Mouse (Mus musculus) kidney, embryonic 16.5 days (tissue): ENCODE results near the gene Olfr769. TPM values are rescaled to one million over a fixed set of nuclear protein-coding genes. Genes with fewer than 3 reads are reported as not detected.
"Not testable (repeated sequence)": the region's sequence is repeated elsewhere in the genome, so short reads cannot be mapped to it uniquely, and the experiment has no call there.

Experiments used
- ATAC-seq: fragments of 200-750 bp; cut with Nextera tagmentation; 2 replicates; pipeline ENCODE4 v1.8.0; 2017; ENCODE audit warnings: moderate TSS enrichment; ENCODE audit not compliant: low FRiP score, low TSS enrichment
- H3K27ac ChIP-seq: fragments of 300-500 bp; sonication (generic); 2 replicates; pipeline ENCODE4 v1.5.1; 2014; ENCODE audit warnings: low read length
- H3K27me3 ChIP-seq: fragments of 300-500 bp; sonication (generic); 2 replicates; pipeline ENCODE4 v1.6.1; 2014; ENCODE audit warnings: low read length, control low read depth, mixed read lengths; ENCODE audit not compliant: insufficient read depth
- H3K36me3 ChIP-seq: fragments of 300-500 bp; sonication (generic); 2 replicates; pipeline ENCODE4 v1.6.1; 2014; ENCODE audit warnings: low read length, control low read depth, mixed read lengths; ENCODE audit not compliant: insufficient read depth
- H3K4me1 ChIP-seq: fragments of 300-500 bp; sonication (generic); 2 replicates; pipeline ENCODE4 v1.6.1; 2014; ENCODE audit warnings: low read length, control low read depth, mixed read lengths; ENCODE audit not compliant: insufficient read depth
- H3K4me2 ChIP-seq: fragments of 300-500 bp; sonication (generic); replicated peaks from 2 replicates; pipeline ENCODE4 v1.6.1; 2014; ENCODE audit warnings: low read depth, low read length
- H3K4me3 ChIP-seq: fragments of 300-500 bp; sonication (generic); 2 replicates; pipeline ENCODE4 v1.5.1; 2014; ENCODE audit warnings: mild to moderate bottlenecking, low read length
- H3K9ac ChIP-seq: fragments of 300-500 bp; sonication (generic); replicated peaks from 2 replicates; pipeline ENCODE4 v1.6.1; 2014; ENCODE audit warnings: low read length
- H3K9me3 ChIP-seq: fragments of 300-500 bp; sonication (generic); 2 replicates; pipeline ENCODE4 v1.6.1; 2016; ENCODE audit warnings: low read length, control low read depth
- WGBS: fragments of 180-500 bp; shearing (Covaris S2); extraction: QIAGEN DNeasy Blood & Tissue Kit; methylation state at CpG from one replicate; pipeline ENCODE4 v1.1.7; 2014; 5-methylcytosine and 5-hydroxymethylcytosine counted together
- polyA plus RNA-seq: library from polyadenylated mRNA; unstranded; fragments of >200 nt; fragmentation: Nextera tagmentation; extraction: Ambion mirVana; gene quantifications from 2 replicates; pipeline ENCODE4 v1.2.1, GENCODE M21; 2015

The Olfr769 gene
- polyA plus RNA-seq, result not detected in 2 replicates

GRCm38 (mm10) chr10:129117761-129118160, at the start of gene Olfr769:
Olfr769 (minus strand) TSS chr10:129117861.
- no peak within 1 kb of the TSS for H3K9ac ChIP-seq
- H3K27ac ChIP-seq, result no peak within 1 kb of the TSS
- H3K36me3 ChIP-seq, result no peaks in the 10 kb centered on the region
- ATAC-seq, result no peak
- H3K27me3 ChIP-seq, result no peaks in the 10 kb centered on the region
- H3K9me3 ChIP-seq, result no peaks in the 10 kb centered on the region
- no peak within 1 kb of the TSS for H3K4me2 ChIP-seq
- no peaks in the 10 kb centered on the region for H3K4me1 ChIP-seq
- no peak within 1 kb of the TSS for H3K4me3 ChIP-seq
- 79% methylated on average over 2 of the region's 2 CpGs for WGBS

- no peak within 1 kb of the TSS for H3K9ac ChIP-seq
- no peak within 1 kb of the TSS for H3K4me3 ChIP-seq
- H3K9me3 ChIP-seq, result no peaks in the 10 kb centered on the region; the same call in 1 of the 2 replicates
- no peaks in the 10 kb centered on the region for H3K27me3 ChIP-seq
- ATAC-seq, result no peak
- H3K4me1 ChIP-seq, result no peaks in the 10 kb centered on the region
- no peaks in the 10 kb centered on the region for H3K36me3 ChIP-seq
- no peak within 1 kb of the TSS for H3K27ac ChIP-seq
- no peak within 1 kb of the TSS for H3K4me2 ChIP-seq
- WGBS, result 78% methylated on average over 1 of the region's 1 CpGs
These were observed 47.0 kb upstream of the Olfr769 start, which contains the start of gene Olfr771 for GRCm38 (mm10) chr10:129164651-129165050. Olfr771 (minus strand) TSS chr10:129164751.

- Histone ChIP-seq H3K4me1 (no peaks in the 10 kb centered on the region), H3K36me3 (no peaks in the 10 kb centered on the region), H3K4me3 (no peak within 1 kb of the TSS), H3K27me3 (no peaks in the 10 kb centered on the region), H3K4me2 (no peak within 1 kb of the TSS), H3K9me3 (no peaks in the 10 kb centered on the region), H3K27ac (no peak within 1 kb of the TSS), H3K9ac (no peak within 1 kb of the TSS)
- 63% methylated on average over 2 of the region's 2 CpGs for WGBS
- no peak for ATAC-seq
These were observed 21.2 kb upstream of the Olfr769 start, which contains the start of gene Olfr770 for GRCm38 (mm10) chr10:129138898-129139297. Olfr770 (minus strand) TSS chr10:129138998.

- Histone ChIP-seq H3K36me3 (no peaks in the 10 kb centered on the region), H3K4me2 (no peak overlapping the region)
These were observed 2.5 kb downstream of the Olfr769 start for GRCm38 (mm10) chr10:129115146-129115545.

GRCm38 (mm10) chr10:129101231-129101630, 16.4 kb downstream of the Olfr769 start:
- H3K27ac ChIP-seq, result no peak overlapping the region
- no peak overlapping the region for H3K9ac ChIP-seq
- WGBS, result 47% methylated on average over 3 of the region's 3 CpGs

More at GRCm38 (mm10) chr10:129115146-129115545, 2.5 kb downstream of the Olfr769 start:
- ATAC-seq, result no peak
- Histone ChIP-seq H3K4me1 (no peaks in the 10 kb centered on the region), H3K4me3 (no peak overlapping the region), H3K27ac (no peak overlapping the region), H3K9ac (no peak overlapping the region), H3K9me3 (no peaks in the 10 kb centered on the region), H3K27me3 (no peaks in the 10 kb centered on the region)
- WGBS, result 87% methylated on average over 3 of the region's 3 CpGs

GRCm38 (mm10) chr10:129099275-129099674, 18.4 kb downstream of the Olfr769 start, which contains the start of gene Olfr768:
Olfr768 (minus strand) TSS chr10:129099375.
- 75% methylated on average over 1 of the region's 1 CpGs for WGBS
- no peaks in the 10 kb centered on the region for H3K27me3 ChIP-seq
- no peaks in the 10 kb centered on the region for H3K9me3 ChIP-seq
- no peak within 1 kb of the TSS for H3K9ac ChIP-seq
- no peaks in the 10 kb centered on the region for H3K36me3 ChIP-seq
- H3K4me3 ChIP-seq, result no peak within 1 kb of the TSS
- ATAC-seq, result no peak
- H3K4me1 ChIP-seq, result no peaks in the 10 kb centered on the region
- H3K27ac ChIP-seq, result no peak within 1 kb of the TSS
- H3K4me2 ChIP-seq, result no peak within 1 kb of the TSS

More at GRCm38 (mm10) chr10:129101231-129101630, 16.4 kb downstream of the Olfr769 start:
- Histone ChIP-seq H3K4me2 (no peak overlapping the region), H3K27me3 (no peaks in the 10 kb centered on the region), H3K4me1 (no peaks in the 10 kb centered on the region), H3K4me3 (no peak overlapping the region), H3K9me3 (no peaks in the 10 kb centered on the region), H3K36me3 (no peaks in the 10 kb centered on the region)
- ATAC-seq, result no peak

GRCm38 (mm10) chr10:129082810-129083209, 34.9 kb downstream of the Olfr769 start, which contains the start of gene Olfr767:
Olfr767 (minus strand) TSS chr10:129082910.
- H3K4me1 ChIP-seq, H3K4me3 ChIP-seq, H3K27ac ChIP-seq, H3K4me2 ChIP-seq, H3K9me3 ChIP-seq, ATAC-seq, H3K36me3 ChIP-seq, H3K27me3 ChIP-seq, H3K9ac ChIP-seq: not testable (repeated sequence)

GRCm38 (mm10) chr10:129068877-129069276, 48.8 kb downstream of the Olfr769 start, which contains the start of gene Olfr766-ps1:
Olfr766-ps1 (minus strand) TSS chr10:129068977.
- no peak within 1 kb of the TSS for H3K27ac ChIP-seq
- H3K4me3 ChIP-seq, result no peak within 1 kb of the TSS
- no peaks in the 10 kb centered on the region for H3K4me1 ChIP-seq
- H3K9me3 ChIP-seq, result no peaks in the 10 kb centered on the region
- H3K27me3 ChIP-seq, result no peaks in the 10 kb centered on the region
- no peak within 1 kb of the TSS for H3K9ac ChIP-seq
- no peak within 1 kb of the TSS for H3K4me2 ChIP-seq
- WGBS, result 89% methylated on average over 2 of the region's 2 CpGs
- H3K36me3 ChIP-seq, result no peaks in the 10 kb centered on the region
- no peak for ATAC-seq

Other genes with a start within 250 kb of the Olfr769 start
- 6.8 and 7.8 TPM in 2 replicates for gene Gdf11, start 226.1 kb downstream of the Olfr769 start, polyA plus RNA-seq
- 775 and 850 TPM in 2 replicates for gene Cd63, start 216.9 kb downstream of the Olfr769 start, polyA plus RNA-seq
- gene Rdh5, start 195.0 kb downstream of the Olfr769 start, polyA plus RNA-seq, result 17.7 and 20.5 TPM in 2 replicates
- 227 and 234 TPM in 2 replicates for gene Bloc1s1, start 193.8 kb downstream of the Olfr769 start, polyA plus RNA-seq
- gene Itga7, start 184.0 kb downstream of the Olfr769 start, polyA plus RNA-seq, result 3.9 and 4.0 TPM in 2 replicates
- 12.0 and 17.1 TPM in 2 replicates for gene Mettl7b, start 156.9 kb downstream of the Olfr769 start, polyA plus RNA-seq
- not detected in 2 replicates for gene Olfr9, start 128.4 kb downstream of the Olfr769 start, polyA plus RNA-seq
- not detected in 2 replicates for gene Olfr763, start 107.1 kb downstream of the Olfr769 start, polyA plus RNA-seq
- not detected in 2 replicates for gene Olfr764-ps1, start 78.0 kb downstream of the Olfr769 start, polyA plus RNA-seq
- gene Olfr765, start 67.9 kb downstream of the Olfr769 start, polyA plus RNA-seq, result not detected in 2 replicates
- gene Olfr766-ps1, start 48.9 kb downstream of the Olfr769 start, polyA plus RNA-seq, result not detected in 2 replicates
- not detected in 2 replicates for gene Olfr767, start 35.0 kb downstream of the Olfr769 start, polyA plus RNA-seq
- not detected in 2 replicates for gene Olfr768, start 18.5 kb downstream of the Olfr769 start, polyA plus RNA-seq
- not detected in 2 replicates for gene Olfr770, start 21.1 kb upstream of the Olfr769 start, polyA plus RNA-seq
- gene Olfr771, start 46.9 kb upstream of the Olfr769 start, polyA plus RNA-seq, result not detected in 2 replicates
- gene Olfr772, start 60.1 kb upstream of the Olfr769 start, polyA plus RNA-seq, result not detected in 2 replicates
- gene Olfr773, start 69.6 kb upstream of the Olfr769 start, polyA plus RNA-seq, result not detected in 2 replicates
- gene Olfr774, start 118.3 kb upstream of the Olfr769 start, polyA plus RNA-seq, result not detected in 2 replicates
- gene Olfr775, start 130.6 kb upstream of the Olfr769 start, polyA plus RNA-seq, result not detected in 2 replicates
- gene Olfr776, start 141.3 kb upstream of the Olfr769 start, polyA plus RNA-seq, result not detected in 2 replicates
- not detected in 2 replicates for gene Olfr777, start 153.6 kb upstream of the Olfr769 start, polyA plus RNA-seq
- gene Olfr780, start 200.3 kb upstream of the Olfr769 start, polyA plus RNA-seq, result not detected in 2 replicates
- gene Olfr781, start 211.0 kb upstream of the Olfr769 start, polyA plus RNA-seq, result not detected in 2 replicates
- not detected in 2 replicates for gene Olfr782, start 231.0 kb upstream of the Olfr769 start, polyA plus RNA-seq